Mouse (Mus musculus) bone marrow, adult 2 months (tissue): ENCODE measurements at regions not wholly inside any gene's neighbourhood (a gene's known extent, or its start where the extent isn't known, plus 50 kb on each side); places are given as distances from the start of the nearest gene placed in this dataset.

Experiments used
- CTCF ChIP-seq: fragments of 200-500 bp; IDR thresholded peaks from 2 replicates; pipeline ENCODE4 v1.5.1; 2011; ENCODE audit warnings: low read length, control low read depth; ENCODE audit not compliant: control insufficient read depth, insufficient read depth
- POLR2A ChIP-seq: fragments of 200-500 bp; IDR thresholded peaks from 2 replicates; pipeline ENCODE4 v1.6.1; 2011; ENCODE audit warnings: low read depth, mild to moderate bottlenecking, control low read depth, low read length, borderline replicate concordance; ENCODE audit not compliant: control insufficient read depth

DNA sequence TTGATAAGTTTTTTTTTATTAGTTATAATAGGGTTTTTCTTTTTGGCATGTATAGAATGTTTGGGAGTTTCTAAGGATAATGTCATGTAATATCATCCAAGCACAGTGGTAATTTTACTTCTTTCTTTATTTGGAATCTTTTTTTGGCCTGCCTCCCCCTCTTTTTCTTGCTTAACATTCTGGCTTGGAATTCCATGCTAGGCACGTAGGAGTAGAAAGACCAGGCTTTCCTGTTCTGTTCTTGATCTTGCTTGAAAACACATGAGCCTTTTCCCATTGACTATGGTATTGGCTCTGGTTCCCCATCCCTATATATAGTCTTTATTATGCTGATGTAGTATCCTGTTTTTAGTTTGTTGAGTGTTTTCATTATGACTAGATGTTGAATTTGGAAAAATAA is 57.8 kb upstream of the Abcb5 start:
- TF ChIP-seq CTCF (no peak), POLR2A (no peak)
